Mouse (Mus musculus) intestine, embryonic 16.5 days (tissue): ENCODE results near the gene Gbf1. TPM values are rescaled to one million over a fixed set of nuclear protein-coding genes. Genes with fewer than 3 reads are reported as not detected.

Experiments
- ATAC-seq: fragments of 200-750 bp; cut with Nextera tagmentation; 2 replicates; pipeline ENCODE4 v1.8.0; 2017; ENCODE audit warnings: moderate TSS enrichment, moderate library complexity
- H3K27ac ChIP-seq: fragments of 300-500 bp; sonication (generic); 2 replicates; pipeline ENCODE4 v1.5.1; 2014; ENCODE audit warnings: mild to moderate bottlenecking, low read length
- H3K27me3 ChIP-seq: fragments of 300-500 bp; sonication (generic); replicated peaks from 2 replicates; pipeline ENCODE4 v1.6.1; 2014; ENCODE audit warnings: low read length, control low read depth, mixed read lengths; ENCODE audit not compliant: control insufficient read depth, insufficient read depth
- H3K36me3 ChIP-seq: fragments of 300-500 bp; sonication (generic); 2 replicates; pipeline ENCODE4 v1.6.1; 2014; ENCODE audit warnings: low read length, control low read depth; ENCODE audit not compliant: control insufficient read depth, insufficient read depth
- H3K4me1 ChIP-seq: fragments of 300-500 bp; sonication (generic); 2 replicates; pipeline ENCODE4 v1.6.1; 2014; ENCODE audit warnings: low read length, control low read depth, mixed read lengths; ENCODE audit not compliant: control insufficient read depth, insufficient read depth
- H3K4me2 ChIP-seq: fragments of 300-500 bp; sonication (generic); 2 replicates; pipeline ENCODE4 v1.6.1; 2014; ENCODE audit warnings: low read depth, low read length, control low read depth
- H3K4me3 ChIP-seq: fragments of 300-500 bp; sonication (generic); 2 replicates; pipeline ENCODE4 v1.5.1; 2014; ENCODE audit warnings: mild to moderate bottlenecking, low read length
- H3K9ac ChIP-seq: fragments of 300-500 bp; sonication (generic); 2 replicates; pipeline ENCODE4 v1.6.1; 2014; ENCODE audit warnings: low read depth, low read length
- H3K9me3 ChIP-seq: fragments of 300-500 bp; sonication (generic); 2 replicates; pipeline ENCODE4 v1.6.1; 2016; ENCODE audit warnings: low read length, control low read depth; ENCODE audit not compliant: control insufficient read depth
- WGBS: fragments of 180-500 bp; shearing (Covaris S2); extraction: QIAGEN DNeasy Blood & Tissue Kit; methylation state at CpG from one replicate; pipeline ENCODE4 v1.1.7; 2014; 5-methylcytosine and 5-hydroxymethylcytosine counted together
- polyA plus RNA-seq: library from polyadenylated mRNA; unstranded; fragments of >200 nt; fragmentation: Nextera tagmentation; extraction: Ambion mirVana; gene quantifications from 2 replicates; pipeline ENCODE4 v1.2.1, GENCODE M21; 2015

The Gbf1 gene
- polyA plus RNA-seq, 1 experiment from 2014 or later, result 33.6 TPM

DNA sequence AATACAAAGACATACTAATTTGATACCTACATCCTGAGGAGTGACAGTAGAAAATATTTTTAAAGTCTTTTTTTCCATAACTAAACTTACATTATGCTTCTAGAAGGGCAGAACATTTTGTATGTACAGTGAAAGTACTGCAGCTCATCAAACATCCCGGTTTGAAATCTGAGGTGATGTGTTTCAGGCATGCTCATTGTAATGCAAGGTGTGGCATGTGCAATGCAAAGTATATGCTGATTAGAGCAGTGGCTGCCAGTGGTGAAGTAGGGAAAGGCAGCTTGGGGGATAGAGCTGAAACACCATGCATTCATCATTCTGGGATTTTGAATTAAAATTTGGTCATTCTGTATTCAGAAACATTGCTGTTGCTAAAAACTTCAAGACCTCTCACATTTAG lies 17.6 kb downstream of the Gbf1 start:
- H3K27me3 ChIP-seq, result no peaks in the 10 kb centered on the region
- H3K9ac ChIP-seq, result no peak overlapping the region
- no peak for ATAC-seq
- H3K36me3 ChIP-seq, result peaks cover 6% of the 10 kb centered on the region
- no peaks in the 10 kb centered on the region for H3K4me1 ChIP-seq
- no peak overlapping the region for H3K4me3 ChIP-seq
- no peak overlapping the region for H3K4me2 ChIP-seq
- H3K27ac ChIP-seq, result no peak overlapping the region
- no peaks in the 10 kb centered on the region for H3K9me3 ChIP-seq
- WGBS, result 67% methylated on average over 1 of the region's 1 CpGs

GRCm38 (mm10) chr19:46172541-46172940 lies 20.2 kb downstream of the Gbf1 start:
- Histone ChIP-seq H3K36me3 (no peaks in the 10 kb centered on the region), H3K27me3 (no peaks in the 10 kb centered on the region), H3K27ac (no peak overlapping the region), H3K4me3 (no peak overlapping the region), H3K4me1 (no peaks in the 10 kb centered on the region), H3K9me3 (no peaks in the 10 kb centered on the region), H3K9ac (no peak overlapping the region), H3K4me2 (no peak overlapping the region)
- 69% methylated on average over 5 of the region's 5 CpGs for WGBS
- ATAC-seq, result no peak

- ATAC-seq, result no peak
- H3K4me2 ChIP-seq, result no peak overlapping the region
- H3K27me3 ChIP-seq, result no peaks in the 10 kb centered on the region
- no peaks in the 10 kb centered on the region for H3K9me3 ChIP-seq
- no peak overlapping the region for H3K4me3 ChIP-seq
- no peak overlapping the region for H3K9ac ChIP-seq
- no peak overlapping the region for H3K27ac ChIP-seq
- no peaks in the 10 kb centered on the region for H3K36me3 ChIP-seq
- no peaks in the 10 kb centered on the region for H3K4me1 ChIP-seq
Measured at GRCm38 (mm10) chr19:46175173-46175572, 22.9 kb downstream of the Gbf1 start.

DNA sequence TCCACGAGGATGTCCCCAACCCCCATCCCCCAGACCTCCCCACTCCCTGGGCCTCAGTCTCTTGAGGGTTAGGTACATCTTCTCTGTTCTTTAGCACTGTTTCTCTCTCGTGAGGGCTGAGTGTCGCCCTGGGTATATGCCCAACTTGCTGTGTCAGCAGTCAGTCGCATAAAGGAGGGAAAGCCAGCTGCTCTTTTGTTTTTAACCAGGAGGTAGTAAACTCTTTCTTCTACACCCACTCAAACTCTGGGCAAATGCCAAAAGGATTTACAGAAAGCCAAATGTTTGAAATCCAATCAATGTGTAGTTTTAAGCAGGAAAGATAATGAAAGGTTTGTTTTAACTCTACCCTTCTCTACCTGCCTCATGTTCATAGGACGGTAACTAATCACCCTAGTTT lies 24.7 kb downstream of the Gbf1 start:
- no peak overlapping the region for H3K9ac ChIP-seq
- H3K36me3 ChIP-seq, result no peaks in the 10 kb centered on the region
- no peak overlapping the region for H3K4me3 ChIP-seq
- no peaks in the 10 kb centered on the region for H3K4me1 ChIP-seq
- no peak for ATAC-seq
- no peaks in the 10 kb centered on the region for H3K27me3 ChIP-seq
- no peaks in the 10 kb centered on the region for H3K9me3 ChIP-seq
- H3K4me2 ChIP-seq, result no peak overlapping the region
- no peak overlapping the region for H3K27ac ChIP-seq
- WGBS, result 53% methylated on average over 5 of the region's 5 CpGs

GRCm38 (mm10) chr19:46180274-46180673 lies 28.0 kb downstream of the Gbf1 start:
- 85% methylated on average over 2 of the region's 2 CpGs for WGBS
- no peaks in the 10 kb centered on the region for H3K9me3 ChIP-seq
- H3K9ac ChIP-seq, result no peak overlapping the region
- no peaks in the 10 kb centered on the region for H3K4me1 ChIP-seq
- no peak overlapping the region for H3K27ac ChIP-seq
- no peak for ATAC-seq
- no peak overlapping the region for H3K4me2 ChIP-seq
- H3K4me3 ChIP-seq, result no peak overlapping the region
- no peaks in the 10 kb centered on the region for H3K36me3 ChIP-seq
- no peaks in the 10 kb centered on the region for H3K27me3 ChIP-seq

DNA sequence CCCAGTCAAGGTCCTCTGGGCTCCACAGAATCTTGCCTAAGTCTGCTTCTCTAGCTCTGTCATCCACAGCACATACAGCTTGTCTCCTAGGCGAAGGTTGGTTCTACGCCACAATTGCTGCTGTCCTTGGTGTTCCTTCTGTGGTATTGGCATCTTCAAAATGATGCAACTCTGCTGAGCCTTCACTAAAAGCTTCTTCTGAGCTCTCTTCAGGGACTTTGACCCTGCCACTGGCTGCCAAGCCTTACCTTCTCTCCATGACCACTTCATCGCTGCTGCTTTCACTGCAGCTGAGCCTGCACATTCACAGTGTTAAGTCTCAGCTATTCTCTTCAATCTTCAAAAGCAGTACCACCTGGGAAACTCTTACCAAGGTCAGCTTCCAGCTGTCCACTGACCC lies 29.9 kb downstream of the Gbf1 start:
- H3K4me2 ChIP-seq, result no peak overlapping the region
- no peaks in the 10 kb centered on the region for H3K9me3 ChIP-seq
- no peak for ATAC-seq
- no peak overlapping the region for H3K9ac ChIP-seq
- 0 out of 2 replicates have a peak, but pooled peaks cover 2% of the 10 kb centered on the region for H3K4me1 ChIP-seq
- 95% methylated on average over 3 of the region's 3 CpGs for WGBS
- H3K4me3 ChIP-seq, result no peak overlapping the region
- no peak overlapping the region for H3K27ac ChIP-seq
- no peaks in the 10 kb centered on the region for H3K36me3 ChIP-seq
- H3K27me3 ChIP-seq, result no peaks in the 10 kb centered on the region

DNA sequence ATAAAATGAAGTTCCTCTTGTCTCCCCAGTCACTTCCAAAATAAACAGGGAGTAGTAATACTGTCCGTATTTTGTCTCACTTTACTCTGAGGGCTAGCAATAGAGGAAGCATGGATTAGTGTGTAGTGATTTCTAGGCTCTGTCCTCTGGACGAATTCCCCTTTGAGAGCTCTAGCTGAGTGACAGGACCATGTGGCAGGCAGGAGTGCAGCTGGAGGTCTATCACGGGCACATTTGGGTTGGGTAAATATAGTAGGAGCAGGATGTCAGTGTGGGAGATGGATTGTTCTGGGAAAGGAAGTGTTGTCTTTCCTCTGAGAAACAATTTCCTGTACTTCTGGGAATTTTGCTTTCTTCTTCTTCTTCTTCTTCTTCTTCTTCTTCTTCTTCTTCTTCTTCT lies 34.3 kb downstream of the Gbf1 start:
- WGBS, result 32% methylated on average over 3 of the region's 3 CpGs
- Histone ChIP-seq H3K9me3 (no peaks in the 10 kb centered on the region), H3K27me3 (no peaks in the 10 kb centered on the region), H3K27ac (no peak overlapping the region), H3K4me3 (no peak overlapping the region), H3K9ac (no peak overlapping the region), H3K4me2 (no peak overlapping the region), H3K4me1 (0 out of 2 replicates have a peak, but pooled peaks cover 2% of the 10 kb centered on the region), H3K36me3 (no peaks in the 10 kb centered on the region)
- ATAC-seq, result no peak

DNA sequence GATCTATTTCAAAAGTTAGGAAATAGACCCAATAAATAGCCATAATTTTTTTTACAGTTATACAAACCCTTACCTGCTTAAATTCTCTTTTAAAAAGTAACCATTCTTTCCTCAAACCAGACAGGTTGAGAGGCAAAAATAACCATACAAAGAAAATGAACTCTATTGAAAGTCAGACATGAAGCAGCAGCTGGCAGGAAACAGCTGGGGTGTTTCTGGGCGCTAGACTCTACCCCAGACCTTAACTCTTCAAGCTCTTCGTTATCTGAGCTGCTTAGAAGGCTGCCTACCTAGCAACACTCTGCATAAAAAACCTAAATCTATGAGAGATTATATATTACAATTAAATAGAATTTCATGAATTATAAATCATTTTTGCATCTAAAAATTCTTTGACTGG lies 34.9 kb downstream of the Gbf1 start:
- no peaks in the 10 kb centered on the region for H3K27me3 ChIP-seq

GRCm38 (mm10) chr19:46198293-46198692 lies 46.0 kb downstream of the Gbf1 start:
- Histone ChIP-seq H3K36me3 (no peaks in the 10 kb centered on the region), H3K9ac (no peak overlapping the region), H3K4me2 (no peak overlapping the region), H3K4me1 (no peaks in the 10 kb centered on the region), H3K27ac (no peak overlapping the region), H3K27me3 (no peaks in the 10 kb centered on the region), H3K4me3 (no peak overlapping the region), H3K9me3 (no peaks in the 10 kb centered on the region)
- ATAC-seq, result peak; percentile 90
- WGBS, result 70% methylated on average over 3 of the region's 3 CpGs

More for the DNA sequence above, 34.9 kb downstream of the Gbf1 start:
- no peak for ATAC-seq
- 65% methylated on average over 2 of the region's 2 CpGs for WGBS
- H3K9ac ChIP-seq, result no peak overlapping the region
- no peak overlapping the region for H3K4me2 ChIP-seq
- no peak overlapping the region for H3K4me3 ChIP-seq
- H3K9me3 ChIP-seq, result no peaks in the 10 kb centered on the region
- H3K4me1 ChIP-seq, result 0 out of 2 replicates have a peak, but pooled peaks cover 2% of the 10 kb centered on the region
- no peak overlapping the region for H3K27ac ChIP-seq
- H3K36me3 ChIP-seq, result no peaks in the 10 kb centered on the region

GRCm38 (mm10) chr19:46198891-46199290 lies 46.6 kb downstream of the Gbf1 start:
- peak; percentile 87 for ATAC-seq
- Histone ChIP-seq H3K4me2 (no peak overlapping the region), H3K27ac (no peak overlapping the region), H3K9ac (no peak overlapping the region), H3K4me1 (no peaks in the 10 kb centered on the region), H3K4me3 (no peak overlapping the region), H3K27me3 (no peaks in the 10 kb centered on the region), H3K36me3 (no peaks in the 10 kb centered on the region), H3K9me3 (no peaks in the 10 kb centered on the region)
- WGBS, result 69% methylated on average over 5 of the region's 5 CpGs
